Mouse (Mus musculus): ENCODE data around the gene Rab13.
A peak's percentile ranks its signal among the peaks of the same experiment; 100 is the strongest.
"Not testable (repeated sequence)": the region's sequence is repeated elsewhere in the genome, so short reads cannot be mapped to it uniquely, and the experiment has no call there.

The Rab13 gene

GRCm38 (mm10) chr3:90231075-90231474 is 17.6 kb downstream of the Rab13 start:
- no peak for DNase-seq

- DNase-seq: peak; percentile 97
Observed at GRCm38 (mm10) chr3:90231507-90232333, 18.2 kb downstream of the Rab13 start, which contains the start of gene Jtb. TSS of gene Jtb (plus strand) at chr3:90231597.

- peak; percentile 78 for DNase-seq
Observed at GRCm38 (mm10) chr3:90241251-90241650, 27.8 kb downstream of the Rab13 start.

GRCm38 (mm10) chr3:90241669-90242358 is 28.3 kb downstream of the Rab13 start:
- no peak for DNase-seq

GRCm38 (mm10) chr3:90242984-90243775 is 29.7 kb downstream of the Rab13 start, which contains the start of gene Creb3l4:
TSS of gene Creb3l4 (minus strand) at chr3:90243512.
- no peak for DNase-seq

- no peak for DNase-seq
Observed at GRCm38 (mm10) chr3:90245406-90245805, 31.9 kb downstream of the Rab13 start.

- DNase-seq: no peak
Observed at GRCm38 (mm10) chr3:90247630-90247959, 34.1 kb downstream of the Rab13 start.

GRCm38 (mm10) chr3:90247960-90248745 is 34.7 kb downstream of the Rab13 start, which contains the start of gene Slc39a1:
TSS of gene Slc39a1 (plus strand) at chr3:90248172.
- DNase-seq: peak; percentile 97

GRCm38 (mm10) chr3:90248746-90249100 is 35.2 kb downstream of the Rab13 start:
- DNase-seq: no peak

- no peak for DNase-seq
Observed at GRCm38 (mm10) chr3:90250791-90251190, 37.3 kb downstream of the Rab13 start.

- DNase-seq: not testable (repeated sequence)
Observed at GRCm38 (mm10) chr3:90251731-90252226, 38.3 kb downstream of the Rab13 start.

GRCm38 (mm10) chr3:90252659-90253058 is 39.2 kb downstream of the Rab13 start:
- not testable (repeated sequence) for DNase-seq

- not testable (repeated sequence) for DNase-seq
Observed at GRCm38 (mm10) chr3:90253174-90253573, 39.7 kb downstream of the Rab13 start.

GRCm38 (mm10) chr3:90253653-90254418 is 40.3 kb downstream of the Rab13 start, which contains the start of gene Crtc2:
TSS of gene Crtc2 (plus strand) at chr3:90254163.
- peak; percentile 98 for DNase-seq

- no peak for DNase-seq
Observed at GRCm38 (mm10) chr3:90254419-90255193, 41.1 kb downstream of the Rab13 start.

- DNase-seq: no peak
Observed at GRCm38 (mm10) chr3:90255194-90255565, 41.7 kb downstream of the Rab13 start.

- no peak for DNase-seq
Observed at GRCm38 (mm10) chr3:90255784-90256353, 42.4 kb downstream of the Rab13 start.

GRCm38 (mm10) chr3:90256731-90257530 is 43.4 kb downstream of the Rab13 start:
- DNase-seq: peak; percentile 69

GRCm38 (mm10) chr3:90258521-90258920 is 45.0 kb downstream of the Rab13 start:
- DNase-seq: peak; percentile 77

Data from kidney, adult 9 months (tissue).